Mouse (Mus musculus): ENCODE measurements at regions not wholly inside any gene's neighbourhood (a gene's known extent, or its start where the extent isn't known, plus 50 kb on each side); places are given as distances from the start of the nearest gene placed in this dataset.

DNA sequence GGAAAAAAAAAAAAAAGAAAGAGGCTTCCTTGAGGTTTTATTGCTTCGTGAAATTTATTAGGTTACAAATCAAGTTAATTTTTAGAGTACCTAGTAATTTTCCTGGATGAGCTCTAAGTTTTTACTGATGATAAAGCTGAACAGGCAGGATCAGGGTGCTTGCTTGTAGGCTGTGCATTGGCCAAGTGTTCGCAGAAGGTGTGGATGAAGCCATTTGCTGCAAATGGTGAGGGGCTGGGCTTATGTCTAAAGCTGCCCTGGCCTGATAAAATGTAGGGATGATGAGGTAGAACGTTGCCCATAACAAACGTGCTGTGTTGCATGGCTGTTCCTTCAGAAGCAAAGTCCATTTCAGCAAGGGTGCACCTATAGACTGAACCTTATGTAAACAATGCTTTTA is 90.1 kb upstream of the Rnd3 start:
- DNase-seq (ENCODE audit: low spot score) = no peak

DNA sequence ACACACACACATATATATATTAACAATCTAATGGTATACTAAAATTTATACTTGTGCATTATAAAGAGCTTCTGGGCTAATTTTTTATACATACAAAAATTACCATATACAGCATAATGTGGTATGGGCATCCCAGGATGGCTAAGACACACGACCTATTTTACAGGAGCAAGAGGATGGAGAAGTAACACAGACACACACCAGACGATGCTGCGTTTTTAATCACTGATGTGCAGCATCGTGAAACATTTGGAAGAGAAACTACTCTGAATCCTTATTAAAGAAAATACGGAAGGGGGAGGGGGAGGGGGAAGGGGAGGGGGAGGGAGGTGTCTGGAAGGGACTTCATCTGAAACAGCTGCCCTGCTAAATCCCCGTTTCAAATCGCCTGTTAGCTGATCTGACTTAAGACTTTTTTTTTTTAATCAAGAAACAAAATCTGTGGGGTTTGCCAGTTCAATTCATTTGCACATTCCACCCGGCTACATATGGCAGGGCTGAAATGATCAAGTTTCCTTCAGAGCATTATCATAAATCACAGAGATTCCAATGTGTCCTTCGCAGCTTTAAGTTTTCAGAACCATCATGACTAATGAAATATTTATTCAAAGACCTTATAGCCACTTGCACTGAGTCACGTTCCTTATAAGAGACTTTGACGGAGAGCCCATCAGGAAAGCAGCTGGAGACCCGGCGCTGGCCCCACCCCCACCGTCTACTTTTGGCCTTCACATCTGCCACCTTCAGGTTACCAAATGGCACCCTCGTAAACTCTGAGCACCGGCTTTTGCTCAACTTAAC is 89.4 kb upstream of the Rnd3 start:
- no peak for DNase-seq (ENCODE audit: low spot score)

DNA sequence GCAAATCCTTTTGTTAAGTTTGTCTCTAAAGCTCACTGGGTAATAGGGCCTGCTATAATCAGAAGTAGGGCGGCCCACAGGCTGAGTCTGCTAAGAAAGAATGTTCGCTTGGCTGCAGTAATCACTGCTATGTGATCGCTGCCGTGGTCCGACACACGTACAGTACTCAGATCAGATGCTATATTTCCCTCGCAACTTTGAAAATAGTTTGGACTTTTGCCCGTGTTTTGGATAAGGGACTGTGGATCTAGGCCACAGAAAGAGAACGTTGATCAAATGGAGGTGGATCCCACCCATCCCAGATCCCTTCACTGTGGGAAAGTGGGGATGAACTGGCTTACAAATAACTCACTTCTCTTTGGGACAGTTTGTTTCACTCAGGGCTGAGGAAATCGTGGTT is 88.5 kb upstream of the Rnd3 start:
- no peak for DNase-seq (ENCODE audit: low spot score)

- DNase-seq (ENCODE audit: low spot score) = no peak
Observed at GRCm38 (mm10) chr2:51236852-51237251, 87.9 kb upstream of the Rnd3 start.

- DNase-seq (ENCODE audit: low spot score) = no peak
Observed at GRCm38 (mm10) chr2:51234427-51234826, 85.5 kb upstream of the Rnd3 start.

DNA sequence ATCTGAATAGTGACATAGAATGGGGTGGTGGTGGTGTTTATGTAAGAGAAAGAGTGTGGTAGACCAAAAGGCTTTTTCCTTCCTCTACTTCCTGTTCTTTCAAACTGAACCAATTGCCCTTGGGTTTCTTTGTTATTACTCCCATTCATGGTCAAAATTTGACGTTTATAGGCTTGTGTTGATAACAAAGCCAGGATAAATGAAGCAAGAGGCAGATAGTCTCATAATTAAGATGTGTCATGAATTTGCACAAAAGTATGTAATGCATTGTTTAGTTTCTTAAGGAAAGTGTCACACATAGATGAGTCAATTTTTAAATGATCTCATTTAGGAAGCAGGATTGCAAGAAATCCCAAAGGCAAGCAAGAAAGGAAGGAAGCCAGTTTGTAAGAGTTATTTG is 73.9 kb upstream of the Rnd3 start:
- DNase-seq (ENCODE audit: low spot score) = no peak

- DNase-seq (ENCODE audit: low spot score) = no peak
Observed at GRCm38 (mm10) chr2:51219714-51220113, 70.8 kb upstream of the Rnd3 start.

- DNase-seq (ENCODE audit: low spot score) = no peak
Observed at GRCm38 (mm10) chr2:51207150-51208022, 58.5 kb upstream of the Rnd3 start.

GRCm38 (mm10) chr2:51206332-51206731 is 57.4 kb upstream of the Rnd3 start:
- DNase-seq (ENCODE audit: low spot score) = no peak
